Mouse (Mus musculus) liver, adult 2 months (tissue): ENCODE measurements around the gene Pdzd2. TPM values are rescaled to one million over a fixed set of nuclear protein-coding genes. Genes with fewer than 3 reads are reported as not detected.

Source experiments
- DNase-seq: peaks from one replicate; pipeline ENCODE4 v3.0.0-alpha.2; 2011; ENCODE audit warnings: low read depth, low spot score; ENCODE audit errors: extremely low read depth
- H3K27ac ChIP-seq: fragments of 200-500 bp; replicated peaks from 2 replicates; pipeline ENCODE4 v1.5.1; 2012; ENCODE audit warnings: low read depth, mild to moderate bottlenecking, control low read depth, inconsistent platforms, low read length; ENCODE audit not compliant: insufficient read depth
- H3K27me3 ChIP-seq: fragments of 200-500 bp; 2 replicates; pipeline ENCODE4 v1.6.1; 2012; ENCODE audit warnings: mild to moderate bottlenecking, moderate library complexity, low read length, inconsistent platforms; ENCODE audit not compliant: control insufficient read depth, insufficient read depth
- H3K36me3 ChIP-seq: fragments of 200-500 bp; 2 replicates; pipeline ENCODE4 v1.6.1; 2012; ENCODE audit warnings: low read length, inconsistent platforms; ENCODE audit not compliant: control insufficient read depth, insufficient read depth
- H3K4me1 ChIP-seq: fragments of 200-500 bp; 2 replicates; pipeline ENCODE4 v1.6.1; 2011; ENCODE audit warnings: low read length; ENCODE audit not compliant: control insufficient read depth, insufficient read depth
- H3K4me3 ChIP-seq: fragments of 200-500 bp; 2 replicates; pipeline ENCODE4 v1.5.1; 2011; ENCODE audit warnings: low read depth, mild to moderate bottlenecking, control low read depth, low read length, moderate library complexity; ENCODE audit not compliant: insufficient read depth
- H3K79me2 ChIP-seq: fragments of 200-500 bp; 2 replicates; pipeline ENCODE4 v1.6.1; 2012; ENCODE audit warnings: inconsistent platforms, mild to moderate bottlenecking, low read length, moderate library complexity; ENCODE audit not compliant: control insufficient read depth, insufficient read depth
- H3K9ac ChIP-seq: fragments of 200-500 bp; 2 replicates; pipeline ENCODE4 v1.6.1; 2012; ENCODE audit warnings: low read depth, mild to moderate bottlenecking, control low read depth, inconsistent platforms, low read length
- CTCF ChIP-seq: fragments of 200-500 bp; IDR thresholded peaks from 2 replicates; pipeline ENCODE4 v1.5.1; 2011; ENCODE audit warnings: low read depth, low read length, control low read depth
- POLR2A ChIP-seq: fragments of 200-500 bp; IDR thresholded peaks from 2 replicates; pipeline ENCODE4 v1.6.1; 2011; ENCODE audit warnings: low read length, control low read depth; ENCODE audit not compliant: insufficient read depth; ENCODE audit errors: extremely low read depth
- WGBS: fragments of 180-500 bp; shearing (Covaris S2); methylation state at CpG from one replicate; pipeline ENCODE4 v1.1.7; 2018; 5-methylcytosine and 5-hydroxymethylcytosine counted together
- polyA plus RNA-seq: library from polyadenylated mRNA; depleted of rRNA; stranded (reverse); fragments of >200 nt; gene quantifications from 2 replicates; pipeline ENCODE4 v1.2.3, GENCODE M21; 2012
- total RNA-seq: library from RNA; depleted of rRNA; stranded (reverse); fragments of >200 nt; gene quantifications from 2 replicates; pipeline ENCODE4 v1.2.3, GENCODE M21; 2014

The Pdzd2 gene
- total and polyA plus RNA-seq, 2 experiments, result 0.11 to 0.74 TPM

DNA sequence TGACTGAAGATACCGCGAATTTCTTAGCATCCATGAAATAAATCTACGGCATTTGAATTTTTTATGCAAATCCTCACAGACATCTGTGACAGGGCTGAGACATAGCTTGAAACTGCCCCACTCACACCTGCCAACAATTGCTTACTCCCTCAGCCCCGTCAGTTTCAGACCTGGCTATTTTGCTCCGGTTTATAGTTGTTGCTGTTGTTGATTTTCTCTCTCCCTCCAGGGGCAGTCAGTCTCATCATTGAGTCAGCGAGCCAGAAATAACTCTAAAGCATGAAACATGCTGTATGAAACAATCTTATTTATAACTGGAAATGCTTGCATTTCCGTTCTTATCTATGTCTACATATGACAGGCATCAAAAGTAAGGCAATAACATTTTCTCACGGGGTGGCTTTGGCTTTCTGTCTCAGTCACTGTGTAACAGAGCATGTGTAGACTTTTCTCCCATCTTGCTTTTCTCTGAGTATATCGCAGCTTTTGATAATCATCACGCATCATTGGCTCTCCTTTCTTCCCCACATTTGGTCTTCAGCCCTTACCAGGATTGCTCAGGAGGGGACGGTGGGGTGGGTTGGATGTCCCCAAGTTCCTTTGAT is 34.5 kb upstream of the Pdzd2 start:
- Histone ChIP-seq H3K79me2 (no peaks in the 10 kb centered on the region), H3K9ac (no peak overlapping the region), H3K27ac (no peak overlapping the region), H3K27me3 (no peaks in the 10 kb centered on the region), H3K4me1 (no peaks in the 10 kb centered on the region), H3K4me3 (no peak overlapping the region), H3K36me3 (no peaks in the 10 kb centered on the region)
- TF ChIP-seq POLR2A (no peak), CTCF (no peak)
- 76% methylated on average over 11 of the region's 11 CpGs for WGBS
- no peak for DNase-seq

DNA sequence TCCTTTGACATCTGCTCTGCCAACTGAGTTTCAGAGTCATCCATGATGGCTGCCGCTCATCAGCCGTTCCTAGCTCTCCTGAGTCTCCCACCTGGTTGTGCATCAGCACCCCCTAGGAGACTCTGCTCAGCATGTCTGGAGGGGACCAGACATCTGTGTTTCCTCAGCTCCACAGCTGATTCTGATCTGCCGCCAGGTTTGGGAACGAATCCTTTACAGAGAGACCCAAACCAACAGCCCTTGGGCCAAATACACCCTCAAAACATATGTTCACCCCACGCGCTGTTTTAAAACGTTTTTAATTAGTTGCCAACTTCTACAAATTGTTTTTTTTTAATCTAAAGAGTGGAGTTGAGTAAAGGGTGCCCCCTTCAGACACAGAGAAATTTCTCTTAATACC is 31.2 kb upstream of the Pdzd2 start:
- no peak overlapping the region for H3K27ac ChIP-seq
- no peaks in the 10 kb centered on the region for H3K27me3 ChIP-seq
- H3K4me3 ChIP-seq, result no peak overlapping the region
- H3K36me3 ChIP-seq, result no peaks in the 10 kb centered on the region
- 85% methylated on average over 7 of the region's 7 CpGs for WGBS
- H3K4me1 ChIP-seq, result no peaks in the 10 kb centered on the region
- no peak for TF ChIP-seq CTCF
- TF ChIP-seq POLR2A, result no peak
- H3K9ac ChIP-seq, result no peak overlapping the region
- no peak for DNase-seq
- no peaks in the 10 kb centered on the region for H3K79me2 ChIP-seq

DNA sequence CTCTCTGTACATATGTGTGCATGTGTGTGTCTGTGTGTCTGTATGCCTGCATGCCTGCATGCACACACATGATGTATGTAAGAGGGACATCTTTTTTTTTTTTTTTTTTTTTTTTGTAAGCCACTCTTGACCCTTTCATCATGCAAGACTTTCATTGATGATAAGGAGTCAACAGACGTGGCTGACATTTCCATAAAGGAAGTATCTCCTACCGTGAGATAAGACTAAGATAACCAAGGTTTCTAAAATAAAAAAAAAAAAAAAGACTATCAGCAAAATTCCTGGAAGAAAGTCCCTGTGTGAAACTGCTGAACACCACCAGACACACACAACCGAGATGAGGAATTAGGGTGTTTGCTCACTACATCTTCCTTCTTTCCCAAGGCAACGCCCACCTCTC is 27.1 kb upstream of the Pdzd2 start:
- no peaks in the 10 kb centered on the region for H3K79me2 ChIP-seq
- no peak for DNase-seq
- H3K4me1 ChIP-seq, result no peaks in the 10 kb centered on the region
- no peak overlapping the region for H3K9ac ChIP-seq
- WGBS, result 52% methylated on average over 4 of the region's 4 CpGs
- H3K36me3 ChIP-seq, result no peaks in the 10 kb centered on the region
- no peak overlapping the region for H3K27ac ChIP-seq
- no peaks in the 10 kb centered on the region for H3K27me3 ChIP-seq
- H3K4me3 ChIP-seq, result no peak overlapping the region
- TF ChIP-seq CTCF (no peak), POLR2A (no peak)

DNA sequence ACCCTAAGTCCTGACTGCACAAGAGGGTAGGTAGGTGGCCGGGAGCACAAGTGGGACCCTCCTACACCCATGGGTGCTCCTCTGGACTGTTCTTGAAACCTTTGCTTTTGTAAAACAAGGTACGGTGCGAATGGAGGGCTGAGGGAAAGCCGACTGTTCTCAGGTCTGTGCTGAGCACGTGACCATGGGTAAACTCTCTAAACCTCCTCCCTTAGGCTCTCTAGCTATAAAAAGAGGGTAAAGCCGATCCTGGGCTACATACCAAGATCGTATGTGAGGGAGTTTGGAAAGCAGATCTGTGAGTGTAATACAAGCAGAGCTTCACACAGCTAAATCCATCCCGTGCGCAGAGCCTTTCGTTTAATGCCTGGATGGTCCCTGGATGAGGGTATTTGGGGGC is 23.4 kb upstream of the Pdzd2 start:
- Histone ChIP-seq H3K36me3 (no peaks in the 10 kb centered on the region), H3K27ac (no peak overlapping the region), H3K9ac (no peak overlapping the region), H3K4me1 (no peaks in the 10 kb centered on the region), H3K79me2 (no peaks in the 10 kb centered on the region), H3K4me3 (no peak overlapping the region), H3K27me3 (no peaks in the 10 kb centered on the region)
- no peak for TF ChIP-seq CTCF
- TF ChIP-seq POLR2A, result no peak
- 68% methylated on average over 10 of the region's 10 CpGs for WGBS
- DNase-seq, result no peak

DNA sequence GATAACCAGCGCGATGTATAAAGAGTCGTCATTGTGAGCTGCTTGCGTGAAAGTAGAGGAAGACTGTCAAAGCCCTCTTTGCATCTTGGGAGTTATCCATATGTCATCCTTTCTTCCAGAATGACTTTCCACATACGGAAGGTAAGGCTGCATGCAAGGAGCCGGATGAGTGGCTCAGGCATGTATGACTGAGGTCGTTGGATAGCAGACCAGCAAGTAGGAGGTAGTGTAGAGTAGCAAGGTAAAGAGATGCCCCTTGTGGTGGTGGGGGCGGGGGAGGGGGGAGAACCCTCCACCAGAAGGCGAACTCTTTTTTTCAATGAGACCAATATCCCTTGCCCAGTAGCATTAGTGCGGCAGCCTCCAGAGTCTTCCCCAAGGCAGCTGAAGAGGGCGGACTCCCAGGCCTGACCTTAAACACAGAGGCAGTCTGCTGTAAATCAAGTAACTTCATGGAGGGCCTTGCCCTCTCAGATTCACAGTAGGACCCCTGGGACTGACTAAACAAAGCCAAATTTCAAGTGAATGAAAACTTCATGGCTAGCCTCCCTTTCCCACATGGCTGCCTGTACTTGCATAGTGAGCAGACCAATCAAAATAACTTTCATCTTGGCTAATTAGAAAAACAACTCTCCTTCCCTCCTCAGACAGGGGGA is 22.7 kb upstream of the Pdzd2 start:
- DNase-seq, result no peak
- Histone ChIP-seq H3K79me2 (no peaks in the 10 kb centered on the region), H3K27me3 (no peaks in the 10 kb centered on the region), H3K4me3 (no peak overlapping the region), H3K4me1 (no peaks in the 10 kb centered on the region), H3K27ac (no peak overlapping the region), H3K9ac (no peak overlapping the region), H3K36me3 (no peaks in the 10 kb centered on the region)
- TF ChIP-seq POLR2A, result no peak
- TF ChIP-seq CTCF, result no peak
- 79% methylated on average over 11 of the region's 11 CpGs for WGBS

DNA sequence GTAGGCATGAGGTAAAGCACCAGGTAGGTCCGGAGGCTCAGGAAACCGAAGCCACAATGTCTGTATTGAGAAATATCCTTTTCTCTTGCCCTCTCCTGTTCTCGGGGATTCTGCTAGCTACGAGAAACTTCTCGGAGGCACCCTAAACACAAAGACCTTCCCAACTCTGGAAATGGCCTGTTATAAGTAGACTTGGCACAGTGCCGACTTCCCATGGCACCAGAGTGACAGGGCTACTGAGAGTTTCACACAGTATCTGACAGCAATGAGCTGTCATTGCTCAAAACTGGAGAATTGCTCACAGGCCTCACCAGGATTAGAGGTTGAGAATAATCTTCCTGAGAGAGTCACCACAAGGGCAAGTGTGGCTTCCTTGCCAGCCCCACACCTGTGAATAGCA is 21.0 kb upstream of the Pdzd2 start:
- 90% methylated on average over 6 of the region's 6 CpGs for WGBS
- TF ChIP-seq CTCF (no peak), POLR2A (no peak)

More for the DNA sequence above, 21.0 kb upstream of the Pdzd2 start:
- DNase-seq, result no peak
- no peaks in the 10 kb centered on the region for H3K36me3 ChIP-seq
- no peaks in the 10 kb centered on the region for H3K4me1 ChIP-seq
- no peaks in the 10 kb centered on the region for H3K27me3 ChIP-seq
- no peak overlapping the region for H3K27ac ChIP-seq
- H3K9ac ChIP-seq, result no peak overlapping the region
- H3K4me3 ChIP-seq, result no peak overlapping the region
- no peaks in the 10 kb centered on the region for H3K79me2 ChIP-seq
